ENCODE assay signal across 10 mouse cellular contexts in the genomic region with DNA sequence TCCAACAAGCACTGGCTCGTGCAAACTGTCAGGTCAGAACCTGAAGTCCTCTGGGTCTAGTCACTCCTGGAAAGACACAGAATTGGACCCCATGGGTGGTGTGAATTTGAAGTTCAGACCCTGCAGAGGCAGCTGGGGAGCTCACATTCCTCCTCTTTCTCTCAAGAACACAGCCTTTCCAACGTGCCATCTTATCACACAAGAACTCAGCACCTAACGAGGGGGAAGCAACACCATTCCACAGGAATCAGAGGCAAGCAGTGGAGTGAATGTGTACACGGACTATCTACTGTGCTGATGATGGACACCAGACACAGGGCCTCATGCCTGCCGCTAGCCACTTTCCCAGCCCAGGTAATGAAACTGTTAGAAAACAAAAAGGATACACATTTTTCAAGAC. TPM values are rescaled to one million over a fixed set of nuclear protein-coding genes. Genes with fewer than 3 reads are reported as not detected.
DNase-seq lines count a peak whose midpoint lies in the region; ATAC-seq lines count a peak whose summit lies in the region.
"Had no signal": no experiment of that assay in that cellular context is flagged by ENCODE, and none has a peak within 500 bp of the region (broad histone marks: within the 10 kb centered on the region; RNA-seq: fewer than 3 reads in every experiment).

No protein-coding gene starts in this region.

- H3K4me2 ChIP-seq in heart, embryonic 12.5 days, result peak overlapping the region; percentile 88
- H3K4me2 ChIP-seq in forebrain, embryonic 14.5 days (ENCODE audit: low read length), result peak overlapping the region; percentile 91
- H3K4me2 ChIP-seq in neural tube, embryonic 14.5 days (ENCODE audit: low read depth, low read length), result no peak overlapping the region

- peaks cover 54% of the 10 kb centered on the region for H3K4me1 ChIP-seq in heart, embryonic 12.5 days (replicated peaks)
- peaks cover 60% of the 10 kb centered on the region for H3K4me1 ChIP-seq in megakaryocyte, embryonic 14.5 days
- H3K4me1 ChIP-seq in forebrain, embryonic 14.5 days (ENCODE audit: control insufficient read depth, insufficient read depth, low read length), result peaks cover 13% of the 10 kb centered on the region
- H3K4me1 ChIP-seq in neural tube, embryonic 14.5 days (ENCODE audit: control insufficient read depth, insufficient read depth, low read length), result peaks cover 21% of the 10 kb centered on the region

- peak overlapping the region; percentile 77 for H3K27ac ChIP-seq in heart, embryonic 12.5 days (ENCODE audit: poor library complexity, severe bottlenecking)
- no peak overlapping the region for H3K27ac ChIP-seq in forebrain, embryonic 14.5 days (ENCODE audit: low read depth, low read length)
- no peak overlapping the region for H3K27ac ChIP-seq in neural tube, embryonic 14.5 days (ENCODE audit: low read depth, low read length)

- no peaks in the 10 kb centered on the region for H3K27me3 ChIP-seq in heart, embryonic 12.5 days (replicated peaks)
- no peaks in the 10 kb centered on the region for H3K27me3 ChIP-seq in megakaryocyte, embryonic 14.5 days (replicated peaks)
- no peaks in the 10 kb centered on the region for H3K27me3 ChIP-seq in forebrain, embryonic 14.5 days (replicated peaks; ENCODE audit: control insufficient read depth, insufficient read depth, low read length)
- H3K27me3 ChIP-seq in neural tube, embryonic 14.5 days (ENCODE audit: control insufficient read depth, insufficient read depth, low read length), result no peaks in the 10 kb centered on the region

- peaks cover 42% of the 10 kb centered on the region for H3K36me3 ChIP-seq in heart, embryonic 12.5 days
- H3K36me3 ChIP-seq in megakaryocyte, embryonic 14.5 days (replicated peaks; ENCODE audit: low read length), result peaks cover 55% of the 10 kb centered on the region
- H3K36me3 ChIP-seq in forebrain, embryonic 14.5 days (ENCODE audit: control insufficient read depth, insufficient read depth, low read length), result peaks cover 51% of the 10 kb centered on the region
- H3K36me3 ChIP-seq in neural tube, embryonic 14.5 days (ENCODE audit: control insufficient read depth, insufficient read depth, low read length), result peaks cover 40% of the 10 kb centered on the region

- peak overlapping the region; percentile 66 for H3K9ac ChIP-seq in heart, embryonic 12.5 days
- peak overlapping the region; percentile 47 for H3K9ac ChIP-seq in forebrain, embryonic 14.5 days (ENCODE audit: low read length)
- H3K9ac ChIP-seq in neural tube, embryonic 14.5 days (replicated peaks; ENCODE audit: low read depth, low read length), result peak overlapping the region; percentile 18; the same call in 1 of the 2 replicates

- DNase-seq in heart, adult 8-10 months (ENCODE audit: low spot score), result no peak
- DNase-seq in forebrain, embryonic 14.5 days (ENCODE audit: low spot score), result no peak
- DNase-seq in spleen, adult 18-20 months, result no peak
- DNase-seq in thymus, postnatal 10 days (ENCODE audit: low spot score in 2 of 2), result no peak
- DNase-seq: adrenal gland, postnatal 25 days; kidney, adult 8-10 months had no signal

- H3K9me3 ChIP-seq in heart, embryonic 12.5 days (replicated peaks), result no peaks in the 10 kb centered on the region
- H3K9me3 ChIP-seq in megakaryocyte, embryonic 14.5 days, result no peaks in the 10 kb centered on the region
- no peaks in the 10 kb centered on the region for H3K9me3 ChIP-seq in forebrain, embryonic 14.5 days (replicated peaks; ENCODE audit: control insufficient read depth, low read length)
- H3K9me3 ChIP-seq in neural tube, embryonic 14.5 days (ENCODE audit: control insufficient read depth, low read length), result no peaks in the 10 kb centered on the region

- ATAC-seq in heart, embryonic 12.5 days (ENCODE audit: insufficient number of reproducible peaks, low FRiP score), result no peak
- no peak for ATAC-seq in megakaryocyte, adult 5-6 weeks (ENCODE audit: poor library complexity, severe bottlenecking)
- ATAC-seq in forebrain, embryonic 14.5 days, result no peak
- no peak for ATAC-seq in neural tube, embryonic 14.5 days (ENCODE audit: low read depth)

- peak overlapping the region; percentile 88 for H3K4me3 ChIP-seq in heart, embryonic 12.5 days
- H3K4me3 ChIP-seq in megakaryocyte, embryonic 14.5 days (replicated peaks), result peak overlapping the region; percentile 70
- H3K4me3 ChIP-seq in forebrain, embryonic 14.5 days (ENCODE audit: low read depth, low read length), result peak overlapping the region; percentile 8; the same call in 1 of the 2 replicates
- no peak overlapping the region for H3K4me3 ChIP-seq in neural tube, embryonic 14.5 days (ENCODE audit: low read depth, low read length)

- 10% methylated on average over 5 of the region's 5 CpGs for WGBS in heart, embryonic 12.5 days
- WGBS in forebrain, embryonic 14.5 days, result 67% methylated on average over 5 of the region's 5 CpGs
- 85% methylated on average over 5 of the region's 5 CpGs for WGBS in neural tube, embryonic 14.5 days

RNA-seq across cellular contexts. Expression of a gene that starts 2.0 kb away (rescaled TPM):
- polyA plus RNA-seq in heart, embryonic 12.5 days (2016; fragmentation: Nextera tagmentation; extraction: Ambion mirVana), result 206 and 209 TPM in 2 replicates
- total RNA-seq in heart, adult 8-10 months (2022), result 10 to 100 TPM; 35.1 to 41.5 (median 39.3) TPM
- 80.5 and 126 TPM in 2 replicates for polyA plus RNA-seq in megakaryocyte, embryonic 14.5 days (2012; ENCODE audit: insufficient read depth, low replicate concordance)
- total RNA-seq in megakaryocyte, adult 5-6 weeks (2015), result 96.0 and 127 TPM in 2 replicates
- 93.5 and 115 TPM in 2 replicates for total RNA-seq in megakaryocyte, adult 5-6 weeks (2017)
- 131 and 146 TPM in 2 replicates for polyA plus RNA-seq in forebrain, embryonic 14.5 days (2014; fragmentation: Nextera tagmentation; extraction: Ambion mirVana)
- polyA plus RNA-seq in neural tube, embryonic 14.5 days (2014; fragmentation: Nextera tagmentation; extraction: Ambion mirVana), result 125 and 157 TPM in 2 replicates

RNA-seq across cellular contexts. Expression of a gene that starts 51.5 kb away (rescaled TPM):
- polyA plus RNA-seq in heart, embryonic 12.5 days (2016; fragmentation: Nextera tagmentation; extraction: Ambion mirVana), result 75.7 and 80.2 TPM in 2 replicates
- 10 to 100 TPM; 14.2 to 19.8 (median 16.7) TPM for total RNA-seq in heart, adult 8-10 months (2022)
- 15.7 and 27.3 TPM in 2 replicates for polyA plus RNA-seq in megakaryocyte, embryonic 14.5 days (2012; ENCODE audit: insufficient read depth, low replicate concordance)
- total RNA-seq in megakaryocyte, adult 5-6 weeks (2015), result 22.1 and 24.7 TPM in 2 replicates
- total RNA-seq in megakaryocyte, adult 5-6 weeks (2017), result 46.4 and 46.9 TPM in 2 replicates
- polyA plus RNA-seq in forebrain, embryonic 14.5 days (2014; fragmentation: Nextera tagmentation; extraction: Ambion mirVana), result 145 and 146 TPM in 2 replicates
- polyA plus RNA-seq in neural tube, embryonic 14.5 days (2014; fragmentation: Nextera tagmentation; extraction: Ambion mirVana), result 82.4 and 86.7 TPM in 2 replicates
